Mouse (Mus musculus) cerebellum, postnatal 25 days (tissue): Measurements from ENCODE around the gene 9130230L23Rik.

Experiments used
- DNase-seq, 2 experiments: peaks; one replicate each; pipeline ENCODE4 v3.0.0; 2021; ENCODE audit warnings: mixed read lengths in 2 of 2

The 9130230L23Rik gene

DNA sequence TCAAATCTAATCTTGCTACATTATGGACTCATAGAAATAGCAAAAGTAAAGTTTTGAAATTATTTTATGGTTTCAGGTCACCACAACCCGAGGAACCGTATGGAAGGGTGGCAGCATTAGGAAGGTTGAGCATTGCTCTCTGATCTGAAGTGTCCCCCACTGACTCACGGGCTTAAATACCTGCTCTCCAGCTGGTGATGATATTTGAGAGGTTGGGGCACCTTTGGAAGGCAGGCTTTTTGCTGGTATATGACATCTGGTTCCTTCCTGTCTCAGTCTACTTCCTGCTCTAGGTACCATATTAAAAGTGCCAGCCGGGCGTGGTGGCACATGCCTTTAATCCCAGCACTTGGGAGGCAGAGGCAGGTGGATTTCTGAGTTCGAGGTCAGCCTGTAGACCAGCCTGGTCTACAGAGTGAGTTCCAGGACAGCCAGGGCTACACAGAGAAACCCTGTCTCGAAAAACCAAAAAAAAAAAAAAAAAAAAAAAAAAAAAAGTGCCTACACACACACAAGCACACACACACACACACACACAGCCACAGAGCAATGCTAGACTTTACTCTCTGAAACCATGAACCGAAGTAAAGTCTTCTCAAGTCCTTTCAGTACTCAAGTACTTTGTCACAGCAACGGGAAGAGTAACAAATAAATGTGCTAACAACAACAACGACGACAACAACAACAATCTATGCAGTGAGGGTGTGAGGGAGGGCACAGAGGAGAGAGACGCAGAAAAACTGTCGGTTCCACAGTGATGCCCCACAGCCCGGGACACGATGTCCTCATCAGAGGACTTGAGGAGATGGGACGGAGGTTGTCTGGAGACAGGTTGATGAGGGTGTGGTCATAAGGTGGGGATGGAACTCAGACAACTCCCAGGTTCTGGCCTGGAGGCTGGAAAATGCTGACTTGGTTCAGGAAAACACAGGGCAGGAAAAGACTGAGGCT, 49.7 kb downstream of the 9130230L23Rik start:
- no peak for DNase-seq

GRCm38 (mm10) chr5:65951513-65951909, 52.6 kb downstream of the 9130230L23Rik start:
- DNase-seq, result no peak

DNA sequence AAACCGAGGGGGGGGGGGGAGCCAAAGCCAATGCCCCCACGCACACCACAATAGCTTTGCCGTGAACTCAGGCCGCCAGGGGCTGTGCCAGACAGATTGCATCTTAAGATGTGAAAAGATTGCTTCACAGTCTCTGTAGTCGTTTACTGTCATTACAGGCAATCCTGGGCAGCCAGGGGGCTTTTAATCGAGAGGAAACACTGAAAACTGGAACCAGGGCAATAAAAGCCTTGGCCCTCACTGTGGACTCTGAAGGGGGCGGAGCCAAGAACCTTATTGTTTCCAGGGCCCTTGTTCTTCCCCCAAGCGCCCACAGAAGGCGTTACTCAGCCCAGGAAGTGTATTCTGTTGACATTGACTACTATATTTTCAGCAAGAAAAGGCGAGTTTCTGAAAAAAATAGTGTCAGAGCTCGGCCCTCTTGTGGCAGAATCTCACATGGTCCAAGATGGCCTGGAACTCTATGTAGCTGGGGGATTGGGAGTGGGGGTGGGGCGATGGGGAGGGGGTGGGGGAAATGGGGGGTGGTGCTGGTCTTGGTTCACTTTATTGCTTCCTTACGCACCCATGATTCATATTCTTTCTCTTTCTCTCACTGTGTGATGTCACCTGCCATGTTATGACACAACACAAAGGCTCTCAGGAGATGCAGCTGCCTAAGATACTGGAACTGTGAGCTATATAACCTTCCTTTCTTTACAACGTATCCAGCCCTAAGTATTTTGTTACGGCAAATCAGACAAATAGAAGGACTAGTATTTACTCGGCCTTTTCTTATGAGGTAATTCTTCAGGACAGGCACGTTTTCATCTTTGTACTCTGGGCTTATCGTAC, 53.2 kb downstream of the 9130230L23Rik start:
- DNase-seq, result no peak

- no peak for DNase-seq
Observed at GRCm38 (mm10) chr5:65950236-65950635, 53.8 kb downstream of the 9130230L23Rik start.

- DNase-seq, result no peak
Observed at GRCm38 (mm10) chr5:65949822-65950221, 54.3 kb downstream of the 9130230L23Rik start.

DNA sequence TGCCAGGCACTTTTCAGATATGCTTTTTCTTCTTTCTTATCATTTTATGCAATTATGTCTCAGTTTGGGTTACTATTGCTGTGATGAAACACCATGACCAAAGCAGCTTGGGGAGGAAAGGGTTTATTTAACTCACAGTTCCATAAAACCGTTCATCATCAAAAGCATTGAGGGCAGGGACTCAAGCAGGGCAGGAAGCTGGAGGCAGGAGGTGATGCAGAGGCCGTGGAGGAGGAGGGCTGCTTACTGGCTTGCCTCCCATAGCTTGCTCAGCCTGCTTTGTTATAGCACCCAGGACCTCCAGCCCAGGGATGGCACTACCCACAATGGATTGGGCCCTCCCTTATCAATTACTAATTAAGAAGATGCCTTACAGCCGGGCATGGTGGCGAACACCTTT, 62.9 kb downstream of the 9130230L23Rik start:
- no peak for DNase-seq

GRCm38 (mm10) chr5:65937998-65938715, 65.9 kb downstream of the 9130230L23Rik start:
- peak; percentile 60 to 81 for DNase-seq

- DNase-seq, result no peak
Observed at GRCm38 (mm10) chr5:65937011-65937726, 66.9 kb downstream of the 9130230L23Rik start.

DNA sequence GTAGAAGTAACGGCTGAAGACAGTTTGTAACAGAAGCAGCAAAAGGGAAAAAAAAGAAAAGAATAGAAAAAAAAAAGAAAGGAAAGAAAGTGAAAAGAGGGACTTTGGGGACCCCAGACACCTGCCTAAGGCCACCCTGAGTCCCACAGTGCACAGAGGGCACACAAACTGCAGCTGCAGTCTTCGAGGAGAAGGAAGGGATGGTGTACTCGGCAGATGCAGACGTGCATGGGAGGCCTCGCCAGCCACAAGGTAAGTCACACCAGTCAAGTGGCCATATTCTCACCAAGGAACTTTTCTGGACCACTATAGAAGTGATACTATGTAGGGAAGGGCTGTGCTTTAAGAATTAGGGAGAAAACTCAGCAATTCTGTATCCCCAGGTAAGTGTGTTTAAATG, 69.3 kb downstream of the 9130230L23Rik start, which contains the start of gene Chrna9:
Gene Chrna9, plus strand, starts transcription at position 139 of the 400 bp plus-strand sequence.
- DNase-seq, result no peak

DNA sequence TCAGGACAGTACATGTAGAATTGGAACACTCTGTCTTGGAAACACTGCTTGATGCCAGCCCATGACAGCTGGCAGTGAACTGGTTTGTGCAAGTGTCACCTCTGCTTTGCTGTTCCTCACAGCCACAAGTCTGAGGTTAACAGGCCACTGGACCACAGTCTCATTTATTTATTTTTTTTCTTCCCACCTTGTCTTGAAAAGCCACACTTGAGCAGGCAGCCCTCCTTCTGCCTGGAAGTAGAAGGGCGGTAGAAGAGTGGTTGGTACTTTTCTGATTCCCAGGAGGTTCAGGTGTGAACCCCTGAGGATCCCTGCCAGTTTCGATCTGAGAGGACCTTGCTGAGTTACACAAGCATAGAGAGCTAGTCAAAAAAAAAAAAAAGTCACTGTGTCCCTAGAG, 70.3 kb downstream of the 9130230L23Rik start:
- DNase-seq, result no peak

GRCm38 (mm10) chr5:65933258-65933657, 70.8 kb downstream of the 9130230L23Rik start:
- no peak for DNase-seq

DNA sequence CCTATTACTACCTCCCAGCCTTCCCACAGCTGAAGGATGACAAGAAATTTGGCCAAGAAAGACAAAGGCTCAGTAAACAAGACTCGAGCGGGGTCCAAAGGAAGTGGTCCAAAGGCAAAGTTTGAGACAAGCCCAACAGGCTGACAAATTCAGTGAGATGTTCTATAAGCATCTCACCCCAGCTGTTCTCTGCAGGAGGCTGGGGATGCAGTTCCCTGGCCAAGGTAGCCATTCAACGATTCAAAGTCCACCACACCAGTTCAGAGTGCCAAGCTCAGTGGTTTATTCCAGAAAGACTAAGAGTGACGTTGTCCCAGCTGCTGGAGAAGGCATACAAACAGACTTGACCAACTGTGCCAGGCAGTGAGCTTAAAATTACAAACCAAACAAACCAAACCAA, 73.9 kb downstream of the 9130230L23Rik start:
- DNase-seq, result no peak
